Mouse (Mus musculus) brain, embryonic 14.5 days (tissue): ENCODE measurements at regions not wholly inside any gene's neighbourhood (a gene's known extent, or its start where the extent isn't known, plus 50 kb on each side); places are given as distances from the start of the nearest gene placed in this dataset.
A peak's percentile ranks its signal among the peaks of the same experiment; 100 is the strongest.

Source experiments
- DNase-seq: peaks from one replicate; pipeline ENCODE4 v3.0.0-alpha.2; 2011; ENCODE audit warnings: low read depth
- CTCF ChIP-seq: fragments of 200-500 bp; IDR thresholded peaks from 2 replicates; pipeline ENCODE4 v1.5.1; 2012; ENCODE audit warnings: inconsistent platforms, mild to moderate bottlenecking, moderate library complexity, borderline replicate concordance; ENCODE audit not compliant: insufficient read depth, insufficient read length; ENCODE audit errors: extremely low read depth
- POLR2A ChIP-seq: fragments of 200-500 bp; IDR thresholded peaks from 2 replicates; pipeline ENCODE4 v1.6.1; 2012; ENCODE audit warnings: mild to moderate bottlenecking, inconsistent platforms, borderline replicate concordance; ENCODE audit not compliant: poor library complexity, insufficient read depth, insufficient read length, severe bottlenecking; ENCODE audit errors: extremely low read depth

DNA sequence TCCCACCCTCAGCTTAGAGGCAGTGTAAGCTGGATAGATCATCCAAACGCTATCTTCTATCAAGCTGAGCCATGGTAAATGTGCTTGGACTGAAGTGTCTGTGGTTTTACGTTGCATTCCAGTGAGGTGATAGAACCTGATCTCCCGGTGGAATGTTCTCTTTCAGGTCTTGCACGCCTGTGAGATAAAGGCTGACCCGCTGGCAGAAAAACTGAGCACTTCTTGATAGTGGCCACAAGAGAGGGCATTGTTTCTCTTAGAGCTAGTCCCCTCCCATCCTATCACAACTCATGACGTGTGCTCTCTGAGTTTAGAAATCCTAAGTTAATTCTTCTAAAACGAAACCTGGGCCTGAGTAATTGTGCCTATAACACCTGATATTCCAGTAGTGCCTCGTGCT lies 149.1 kb upstream of the Ccn2 start:
- DNase-seq: no peak
- no peak for TF ChIP-seq POLR2A
- TF ChIP-seq CTCF: no peak

DNA sequence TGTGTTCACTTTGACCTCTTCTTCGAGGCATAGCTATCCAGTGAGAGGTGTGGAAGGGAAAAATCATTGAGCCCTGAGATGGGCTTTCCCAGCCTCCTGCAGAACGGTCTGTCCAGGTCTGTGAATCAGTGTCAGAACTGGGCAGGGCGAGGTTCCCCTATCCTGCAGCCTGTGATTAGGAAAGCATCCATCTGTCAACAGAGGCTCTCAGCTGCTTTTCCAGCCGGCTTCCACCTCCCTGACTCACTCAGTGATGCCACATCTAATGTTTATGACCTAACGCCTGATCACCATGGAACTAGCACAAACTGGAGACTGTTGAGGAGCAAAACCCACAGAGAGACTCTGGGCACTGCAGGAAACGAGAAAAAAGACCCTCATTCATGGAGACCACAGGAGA lies 148.1 kb upstream of the Ccn2 start:
- no peak for TF ChIP-seq CTCF
- TF ChIP-seq POLR2A: no peak
- DNase-seq: no peak

DNA sequence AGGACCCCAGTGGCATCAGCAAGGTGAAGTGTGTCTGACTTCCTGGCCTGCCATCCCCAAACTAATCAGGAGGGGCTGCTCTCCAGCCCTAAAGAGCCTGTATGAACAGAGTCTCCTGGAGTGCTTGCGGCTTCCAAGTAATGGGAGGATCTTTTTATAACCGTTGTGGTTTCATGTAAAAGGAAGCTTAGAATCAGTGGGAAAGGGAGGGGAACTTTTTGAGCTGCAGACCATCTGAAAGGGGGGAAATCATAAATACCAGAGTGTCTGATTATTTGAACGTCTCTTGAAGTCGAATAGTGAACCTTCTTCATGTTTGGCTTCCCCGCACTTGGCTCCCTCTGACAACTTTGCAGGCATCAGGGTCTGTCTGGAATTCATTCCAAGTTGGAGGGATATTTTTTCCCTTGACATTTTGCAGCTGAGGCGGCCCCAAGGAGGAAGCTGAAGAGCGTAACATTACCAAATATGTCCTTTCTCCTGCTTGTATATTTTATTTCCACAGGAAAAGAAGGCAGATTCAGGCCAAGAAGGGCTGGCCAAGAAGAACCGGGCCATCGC lies 147.2 kb upstream of the Ccn2 start:
- DNase-seq: no peak
- TF ChIP-seq POLR2A: no peak

DNA sequence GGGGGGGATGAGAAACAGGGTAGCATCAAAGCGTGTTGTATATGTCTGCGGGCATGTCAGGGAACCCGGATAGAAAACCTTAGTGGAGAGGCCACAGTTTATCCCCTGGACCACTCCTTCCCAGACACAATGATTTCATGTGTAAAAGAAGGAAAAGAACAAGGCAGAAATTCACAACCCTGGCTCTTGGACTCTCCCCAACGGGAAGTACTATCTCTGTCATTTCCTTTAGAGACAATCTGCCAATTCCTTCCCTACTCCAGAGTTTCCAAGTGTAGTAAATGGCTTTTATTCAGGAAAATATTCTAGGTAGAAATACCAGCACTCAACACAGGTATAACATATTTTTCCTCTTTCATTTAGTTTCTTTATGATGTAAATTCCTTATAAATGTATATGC lies 141.7 kb upstream of the Ccn2 start:
- no peak for DNase-seq
- TF ChIP-seq CTCF: no peak
- no peak for TF ChIP-seq POLR2A

DNA sequence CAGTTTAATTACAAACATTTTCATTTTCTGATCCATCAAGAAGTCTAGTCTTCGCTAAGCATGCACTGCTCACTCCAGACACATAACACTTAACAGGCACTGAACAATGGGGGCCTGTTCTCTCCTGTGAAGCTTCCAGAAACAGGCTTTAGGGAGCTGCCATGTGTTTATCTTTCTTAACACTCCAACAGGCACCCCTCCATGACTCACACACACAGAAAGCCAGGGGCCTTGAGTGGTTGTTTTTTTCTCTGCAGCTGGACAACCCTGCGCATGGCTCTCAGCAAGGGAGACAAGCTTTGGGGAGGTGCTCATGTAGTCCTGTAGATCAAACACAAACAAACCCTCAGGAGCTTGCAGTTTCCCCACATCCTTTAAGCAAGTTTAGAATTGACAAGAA lies 136.6 kb upstream of the Ccn2 start:
- TF ChIP-seq POLR2A: no peak
- TF ChIP-seq CTCF: no peak
- peak; percentile 44 for DNase-seq

DNA sequence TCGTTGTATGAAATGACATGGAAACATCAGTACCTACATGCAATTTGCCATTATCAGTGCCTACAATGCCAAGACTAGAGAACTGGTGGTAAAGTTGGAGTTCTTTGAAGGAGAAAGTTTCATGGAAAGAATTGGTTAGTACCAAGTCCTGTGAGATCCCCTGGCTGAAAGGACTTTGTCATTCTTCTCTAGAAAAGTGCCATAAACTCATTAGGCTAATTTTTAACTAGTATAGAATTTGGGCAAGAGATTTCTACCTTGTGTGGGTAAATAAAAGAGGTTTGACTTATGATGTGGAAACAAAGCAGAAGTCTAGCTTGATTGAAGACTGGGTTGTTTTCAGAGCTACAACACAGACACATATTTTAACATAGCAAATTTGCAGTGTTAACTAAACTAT lies 131.4 kb upstream of the Ccn2 start:
- no peak for DNase-seq
- TF ChIP-seq POLR2A: no peak
- TF ChIP-seq CTCF: no peak

DNA sequence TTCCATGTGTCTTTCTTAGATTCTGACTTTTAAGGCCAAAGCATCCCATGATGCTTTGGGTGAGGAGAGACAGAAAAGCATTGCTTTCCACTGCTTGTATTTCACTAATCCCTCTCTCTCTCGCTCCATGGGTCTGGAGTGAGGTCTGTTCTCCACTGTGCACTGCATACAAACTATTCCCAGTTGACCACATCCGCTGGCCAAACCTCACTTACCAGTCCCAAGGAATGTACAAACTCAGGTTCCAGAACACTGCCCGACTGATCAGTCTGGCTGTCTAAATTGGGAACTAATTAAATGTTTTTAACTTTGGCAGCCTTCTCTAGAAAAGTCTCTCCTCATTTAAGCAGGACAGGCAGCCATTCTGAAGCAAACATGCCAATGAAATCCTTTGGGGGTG lies 130.9 kb upstream of the Ccn2 start:
- DNase-seq: no peak
- no peak for TF ChIP-seq CTCF
- no peak for TF ChIP-seq POLR2A

DNA sequence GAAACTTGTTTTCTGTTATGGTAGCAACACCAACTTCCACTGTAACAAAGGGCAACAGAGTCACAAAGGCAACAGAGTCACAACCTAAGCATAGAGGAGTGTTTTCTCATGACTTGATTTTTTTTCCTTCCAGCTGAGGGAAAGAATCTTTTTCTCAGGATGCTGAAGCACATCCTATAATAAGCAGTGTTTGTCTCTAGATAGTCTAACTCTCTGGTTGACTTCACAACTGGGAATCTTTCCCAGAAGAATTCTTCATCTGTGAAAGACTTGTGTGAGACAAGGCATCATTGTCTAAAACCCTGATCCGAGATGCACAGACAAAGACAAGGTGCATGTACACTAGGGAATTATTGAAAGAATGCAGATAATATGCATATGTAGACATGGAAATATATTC lies 125.5 kb upstream of the Ccn2 start:
- no peak for DNase-seq
- no peak for TF ChIP-seq CTCF
- TF ChIP-seq POLR2A: no peak

DNA sequence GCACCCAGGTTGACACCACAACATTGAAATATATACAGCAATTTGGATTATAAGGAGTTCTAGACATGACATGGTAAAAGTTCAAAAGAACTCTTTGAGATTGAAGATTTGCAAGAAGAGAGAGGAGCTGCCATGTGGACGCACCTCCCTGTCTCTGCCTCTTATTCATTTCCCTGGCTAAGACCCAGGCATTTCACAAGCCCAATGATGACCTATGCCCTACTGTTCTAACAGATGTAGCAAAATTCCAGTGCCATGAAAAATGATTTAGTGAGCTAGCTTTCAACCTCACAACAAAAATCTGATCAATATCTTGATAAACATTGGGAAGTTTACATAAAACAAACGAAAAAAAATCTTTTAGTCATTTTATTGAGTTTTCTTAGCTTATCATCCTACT lies 123.7 kb upstream of the Ccn2 start:
- TF ChIP-seq POLR2A (no peak), CTCF (no peak)
- no peak for DNase-seq

DNA sequence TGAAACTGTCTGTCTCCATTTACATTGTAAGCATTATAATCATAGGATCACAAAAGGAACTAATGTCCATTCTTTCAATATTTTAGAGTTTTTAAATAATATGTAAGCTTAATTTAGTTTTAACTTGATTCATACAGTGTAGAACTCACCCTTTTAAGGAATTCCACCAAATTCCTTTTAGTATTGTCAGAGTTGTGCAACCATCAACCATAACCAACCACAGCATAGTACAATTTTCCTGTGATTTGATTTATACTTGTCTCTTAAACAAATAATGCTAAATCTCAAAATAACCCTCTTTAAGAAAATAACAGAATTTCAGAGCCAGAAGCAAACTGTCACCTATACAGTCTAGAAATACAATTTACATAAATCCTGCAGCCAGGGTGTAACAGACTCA lies 119.0 kb upstream of the Ccn2 start:
- no peak for TF ChIP-seq POLR2A
- DNase-seq: no peak

DNA sequence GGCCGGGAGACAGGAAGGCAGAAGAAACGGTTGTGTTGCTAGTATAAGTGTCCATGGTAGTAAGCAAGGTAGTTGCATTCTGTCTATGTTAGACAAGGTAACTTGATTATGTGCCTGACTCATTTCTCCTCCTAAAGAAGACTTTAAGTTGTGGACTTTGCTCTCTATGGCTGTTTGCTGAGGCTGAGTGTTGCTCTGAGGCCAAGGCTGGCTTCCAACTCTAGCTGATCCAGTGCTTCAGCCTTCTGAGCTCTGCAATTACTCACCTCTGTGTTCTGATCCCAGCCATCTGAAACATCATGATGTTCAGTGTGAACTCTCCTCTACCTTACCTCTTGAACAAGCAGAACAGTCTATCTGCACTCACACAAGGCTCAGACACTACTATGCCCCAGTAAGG lies 116.7 kb upstream of the Ccn2 start:
- TF ChIP-seq POLR2A (no peak), CTCF (no peak)

DNA sequence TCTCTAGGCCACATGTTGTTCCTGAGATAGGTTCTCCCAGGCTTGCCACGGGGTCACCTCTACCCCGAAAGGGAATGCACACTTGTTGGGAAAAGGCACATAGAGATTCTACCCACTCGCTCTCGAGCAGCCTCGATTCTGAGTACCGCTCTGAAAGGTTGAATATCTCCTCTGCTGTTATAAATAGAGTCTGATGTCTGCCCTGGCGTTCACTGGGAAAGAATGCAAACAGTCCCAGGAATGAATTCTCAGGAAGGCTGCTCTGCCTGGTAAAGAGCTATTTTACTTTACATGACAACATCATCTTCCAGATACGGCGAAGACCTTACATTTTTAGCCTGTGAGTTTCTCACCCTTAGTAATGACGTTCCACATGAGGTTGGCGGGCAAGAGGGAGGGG lies 116.1 kb upstream of the Ccn2 start:
- no peak for DNase-seq
- TF ChIP-seq POLR2A (no peak), CTCF (no peak)

More for the DNA sequence above, 116.7 kb upstream of the Ccn2 start:
- no peak for DNase-seq
